In genomic region chrX:6893933-6894332, GRCm38 (mm10) we compare ENCODE assay signal across 11 mouse cellular contexts.
DNase-seq lines count a peak whose midpoint lies in the region; ATAC-seq and TF ChIP-seq lines count a peak whose summit lies in the region.
"Had no signal": no experiment of that assay in that cellular context is flagged by ENCODE, and none has a peak within 500 bp of the region (broad histone marks: within the 10 kb centered on the region; RNA-seq: fewer than 3 reads in every experiment).

No protein-coding gene starts in this region.

- ATAC-seq in heart, postnatal 0 days (ENCODE audit: insufficient read depth, low read depth), result peak; percentile 47; the same call in 1 of the 2 replicates
- peak; percentile 59 for ATAC-seq in forebrain, postnatal 0 days
- no peak for ATAC-seq in activated CD4-positive, CD25-positive, alpha-beta regulatory T cell, adult 4 months

- H3K36me3 ChIP-seq in heart, postnatal 0 days (replicated peaks; ENCODE audit: control insufficient read depth, insufficient read depth, low read length), result no peaks in the 10 kb centered on the region
- H3K36me3 ChIP-seq in forebrain, postnatal 0 days (ENCODE audit: insufficient read depth), result no peaks in the 10 kb centered on the region
- H3K36me3 ChIP-seq: liver, embryonic 13.5 days had no signal

- TF ChIP-seq EP300 in heart, postnatal 0 days (IDR thresholded peaks at IDR 0.05; ENCODE audit: low read depth), result no peak

- 0 out of 2 replicates have a peak overlapping the region, but pooled peaks have one; percentile 24 for H3K4me2 ChIP-seq in heart, postnatal 0 days (ENCODE audit: low read depth, low read length)
- H3K4me2 ChIP-seq in forebrain, postnatal 0 days (ENCODE audit: low read depth), result no peak overlapping the region
- H3K4me2 ChIP-seq: liver, embryonic 13.5 days had no signal

- H3K9ac ChIP-seq in heart, postnatal 0 days (replicated peaks; ENCODE audit: low read depth, low read length), result no peak overlapping the region
- no peak overlapping the region for H3K9ac ChIP-seq in forebrain, postnatal 0 days
- H3K9ac ChIP-seq: liver, embryonic 13.5 days had no signal

- intact Hi-C loops in heart, postnatal 25 days (cut with DNase I), result no loop called here

- TF ChIP-seq CTCF in heart, postnatal 0 days (IDR thresholded peaks at IDR 0.05; ENCODE audit: low read depth), result peak; percentile 27
- TF ChIP-seq CTCF in forebrain, postnatal 0 days (IDR thresholded peaks at IDR 0.05; ENCODE audit: low read depth), result 0 out of 2 replicates have a peak, but pooled peaks have one; percentile 10

- H3K27ac ChIP-seq in heart, postnatal 0 days (ENCODE audit: low read depth), result 0 out of 2 replicates have a peak overlapping the region, but pooled peaks have one; percentile 21
- H3K27ac ChIP-seq in forebrain, postnatal 0 days (ENCODE audit: low read depth, low read length), result no peak overlapping the region
- H3K27ac ChIP-seq: liver, embryonic 13.5 days had no signal

- WGBS in heart, postnatal 0 days, result 33% methylated on average over 5 of the region's 5 CpGs
- WGBS in forebrain, postnatal 0 days, result 26% methylated on average over 5 of the region's 5 CpGs

- peak; percentile 3 for DNase-seq in adrenal gland, adult 2 months
- DNase-seq in adrenal gland, postnatal 4 days (ENCODE audit: low spot score in 2 of 2), result no peak
- DNase-seq in heart, postnatal 0 days (ENCODE audit: low spot score), result peak; percentile 8
- DNase-seq in heart, postnatal 25 days (ENCODE audit: low spot score), result no peak
- DNase-seq in ZHBTc4 (ENCODE audit: low read depth, low spot score), result peak; percentile 1
- peak; percentile 4 for DNase-seq in forebrain, postnatal 0 days
- DNase-seq in gastrocnemius, postnatal 10 days, result no peak
- DNase-seq: cerebellum, adult 9-10 months; kidney, adult 11 months; liver, embryonic 13.5 days had no signal

- no peaks in the 10 kb centered on the region for H3K4me1 ChIP-seq in heart, postnatal 0 days (ENCODE audit: control insufficient read depth, insufficient read depth)
- H3K4me1 ChIP-seq in forebrain, postnatal 0 days (ENCODE audit: insufficient read depth), result no peaks in the 10 kb centered on the region
- H3K4me1 ChIP-seq: liver, embryonic 13.5 days had no signal

- no peaks in the 10 kb centered on the region for H3K9me3 ChIP-seq in heart, postnatal 0 days (replicated peaks; ENCODE audit: control insufficient read depth, low read length)
- H3K9me3 ChIP-seq in forebrain, postnatal 0 days (ENCODE audit: low read length), result no peaks in the 10 kb centered on the region
- H3K9me3 ChIP-seq: liver, embryonic 13.5 days had no signal

- H3K4me3 ChIP-seq in heart, postnatal 0 days (ENCODE audit: low read depth, low read length), result no peak overlapping the region
- H3K4me3 ChIP-seq in forebrain, postnatal 0 days (ENCODE audit: low read depth, low read length), result no peak overlapping the region
- H3K4me3 ChIP-seq: liver, embryonic 13.5 days had no signal

- no peaks in the 10 kb centered on the region for H3K27me3 ChIP-seq in heart, postnatal 0 days (ENCODE audit: control insufficient read depth, insufficient read depth, low read length)
- no peaks in the 10 kb centered on the region for H3K27me3 ChIP-seq in forebrain, postnatal 0 days (ENCODE audit: insufficient read depth, low read length)
- H3K27me3 ChIP-seq: liver, embryonic 13.5 days had no signal

Comparison
In these comparisons a context has a peak if more than half of its experiments do, and no peak if none do; other contexts are left out.
1. DNase-seq: peak in adrenal gland, adult 2 months (single experiment), heart, postnatal 0 days (single experiment), ZHBTc4 (single experiment) and forebrain, postnatal 0 days (single experiment); none in adrenal gland, postnatal 4 days (0 of 2), heart, postnatal 25 days (single experiment) and gastrocnemius, postnatal 10 days (single experiment).